Mouse (Mus musculus) embryonic fibroblast, embryonic 13.5 days (primary cell): ENCODE data around the gene Nav2.

Experiments used
- CTCF ChIP-seq: IDR thresholded peaks from 2 replicates; pipeline ENCODE4 v1.5.1; 2011; ENCODE audit warnings: mild to moderate bottlenecking, control low read depth, low read length, moderate library complexity, borderline replicate concordance; ENCODE audit not compliant: insufficient read depth
- POLR2A ChIP-seq: IDR thresholded peaks from 2 replicates; pipeline ENCODE4 v1.6.1; 2011; ENCODE audit warnings: low read depth, mild to moderate bottlenecking, control low read depth, low read length, moderate library complexity

DNA sequence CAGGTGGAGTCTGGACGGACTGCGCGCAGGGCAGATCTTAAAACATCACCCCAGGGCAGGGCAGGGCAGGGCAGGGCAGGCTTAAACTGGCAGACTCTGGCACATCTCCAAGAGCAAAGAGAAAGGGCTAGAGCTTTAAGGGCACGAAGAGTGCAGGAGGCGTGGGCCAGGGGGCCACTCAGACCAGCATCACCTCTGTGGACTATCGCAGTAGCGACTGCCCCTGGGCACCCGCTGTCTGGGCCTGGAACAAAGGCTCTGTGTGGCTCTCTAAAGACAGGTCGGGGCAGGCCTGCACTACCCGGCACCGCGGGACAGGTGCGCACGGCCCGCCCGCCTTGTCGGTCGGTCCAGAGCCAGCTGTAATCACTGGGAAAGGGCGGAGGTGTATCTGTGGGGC is 491.9 kb downstream of the Nav2 start:
- TF ChIP-seq CTCF, result no peak
- no peak for TF ChIP-seq POLR2A
